Mouse (Mus musculus) hindlimb bud, embryonic 11.5 days (tissue): ENCODE data around the gene Tet3.

ENCODE experiments used
- DNase-seq: peaks from one replicate; pipeline ENCODE4 v3.0.0-alpha.2; 2012; ENCODE audit warnings: low read depth, low spot score; ENCODE audit errors: extremely low spot score

The Tet3 gene

DNA sequence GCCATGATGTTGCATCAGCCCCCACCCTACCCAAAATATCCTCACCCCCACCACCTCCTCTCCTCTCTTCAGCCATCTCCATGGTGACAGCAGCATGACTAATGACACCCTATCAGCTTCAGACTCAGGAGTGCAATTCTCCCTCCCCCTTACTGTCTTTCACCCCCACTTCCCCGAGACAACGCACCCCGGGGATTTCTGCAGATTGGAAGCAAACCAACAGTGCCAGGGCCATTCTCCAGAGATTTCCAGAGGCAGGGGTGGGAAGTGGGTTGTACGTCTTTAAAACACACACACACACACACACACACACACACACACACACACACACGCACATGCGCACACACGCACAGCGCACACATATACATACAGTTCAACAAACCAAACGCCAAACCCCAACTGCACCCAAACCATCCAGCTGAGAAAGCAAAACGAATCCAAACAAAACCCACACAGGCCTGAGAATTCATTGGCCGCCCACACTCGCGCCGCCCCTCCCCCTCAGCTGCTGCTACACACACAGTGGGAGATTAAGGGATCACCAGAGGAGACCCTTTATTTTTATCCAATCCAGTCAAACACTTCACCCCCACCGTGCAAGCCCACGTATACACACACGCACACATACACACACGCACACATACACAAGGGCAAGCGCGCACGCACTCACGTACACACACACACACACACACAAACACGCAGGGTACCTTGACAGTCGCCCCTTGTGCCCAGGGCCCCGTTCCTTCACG is 18.2 kb downstream of the Tet3 start:
- DNase-seq: no peak

DNA sequence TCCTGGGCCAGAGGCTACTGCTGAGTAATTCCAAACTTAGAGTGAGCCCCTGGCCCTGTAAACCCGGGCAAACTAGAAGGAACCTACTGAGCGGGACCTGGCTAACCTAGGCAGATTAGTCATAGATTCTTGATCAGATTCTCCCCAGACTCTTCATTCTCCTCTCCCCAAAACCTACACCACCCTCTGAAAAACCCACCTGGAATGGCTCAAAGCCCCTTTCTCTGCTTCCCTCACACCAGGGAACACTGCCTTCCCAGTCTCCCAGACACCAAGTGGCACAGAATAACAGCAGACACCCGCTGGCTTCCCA is 18.7 kb downstream of the Tet3 start:
- no peak for DNase-seq

DNA sequence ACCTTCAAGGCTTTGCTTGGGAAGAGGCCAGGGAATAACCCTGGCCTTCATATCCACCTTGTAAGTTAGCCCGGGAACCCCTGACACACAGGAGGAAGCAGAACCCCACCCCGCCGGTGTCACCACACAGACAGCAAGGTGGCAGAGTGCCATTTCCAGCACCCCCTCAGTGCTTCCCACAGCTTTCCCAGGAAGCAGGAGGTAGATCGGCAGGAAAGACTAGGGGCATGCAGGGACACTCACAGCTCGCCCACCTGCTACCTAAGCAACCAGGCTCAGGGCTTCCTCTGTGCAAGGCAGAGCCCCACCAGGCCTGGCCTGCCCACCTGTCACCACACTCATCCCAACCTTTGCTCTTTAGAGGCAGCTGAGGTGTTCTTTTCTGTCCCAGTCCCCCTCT is 19.1 kb downstream of the Tet3 start:
- no peak for DNase-seq

DNA sequence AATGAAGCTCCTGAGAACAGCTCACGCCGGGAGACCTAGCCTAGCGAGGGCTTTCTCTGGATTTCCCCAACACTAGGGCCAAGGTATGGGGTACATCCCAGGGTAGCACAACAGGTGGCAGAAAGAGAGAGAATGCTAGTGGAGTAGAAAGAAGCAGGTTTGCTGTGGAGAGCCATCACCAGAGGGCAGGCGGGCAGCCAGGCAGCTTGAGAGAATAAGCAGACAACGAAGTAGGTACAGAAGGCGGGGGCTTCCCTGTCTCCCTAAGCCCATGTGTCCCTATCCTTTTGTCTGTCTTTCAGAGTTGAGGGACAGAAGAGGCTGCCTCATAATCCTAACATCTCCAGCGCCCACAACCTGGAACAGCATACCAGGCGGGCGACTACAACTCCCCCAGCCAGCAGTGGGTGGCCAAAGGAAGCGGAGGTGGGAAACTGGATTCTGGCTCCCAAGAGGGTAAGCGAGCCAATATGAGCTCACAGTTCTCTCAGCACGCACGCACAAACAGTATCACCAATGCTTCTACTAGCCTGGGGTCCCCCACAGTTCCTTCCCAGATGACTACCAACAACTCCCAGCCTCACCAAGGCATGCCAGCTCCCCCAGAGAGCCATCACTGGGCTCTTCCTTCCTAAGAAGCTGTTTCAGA is 19.6 kb downstream of the Tet3 start:
- no peak for DNase-seq

DNA sequence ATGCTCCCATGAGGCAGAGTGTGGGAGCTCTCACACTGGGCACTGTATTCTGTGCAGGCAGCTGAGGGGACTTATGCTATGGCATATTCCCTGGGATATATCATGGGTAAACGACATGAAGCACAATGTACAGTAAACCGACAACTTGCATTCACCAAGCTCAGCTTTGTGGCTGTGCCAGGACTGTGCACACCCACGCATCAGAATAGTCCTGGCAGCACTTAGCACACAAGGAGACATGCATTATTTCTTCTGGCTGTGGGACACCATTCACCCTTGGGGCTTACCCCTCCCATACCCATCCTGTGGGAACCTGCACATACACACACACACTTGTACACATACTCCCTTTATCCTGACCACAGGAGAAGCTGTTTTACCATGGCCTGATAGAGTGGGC is 20.3 kb downstream of the Tet3 start:
- no peak for DNase-seq

DNA sequence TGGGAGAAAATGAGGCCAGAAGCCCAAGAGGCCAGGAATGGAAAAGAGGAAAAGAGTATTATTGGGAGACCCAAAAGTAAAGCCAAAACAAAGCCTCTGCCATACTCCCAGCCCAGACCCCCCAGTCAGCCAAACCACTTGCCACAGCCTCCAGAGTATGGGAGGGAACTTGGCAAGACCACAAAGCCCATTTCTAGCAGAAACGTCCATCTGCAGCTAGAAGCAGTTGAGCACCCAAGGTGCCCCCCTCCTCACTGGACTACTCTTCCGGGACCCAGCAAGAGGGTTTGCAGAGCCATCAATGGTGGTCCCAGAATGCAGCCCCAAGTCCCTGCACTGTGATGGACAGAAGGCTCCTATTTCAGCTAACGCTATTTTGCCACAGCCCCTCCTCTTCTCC is 21.1 kb downstream of the Tet3 start:
- DNase-seq: no peak

DNA sequence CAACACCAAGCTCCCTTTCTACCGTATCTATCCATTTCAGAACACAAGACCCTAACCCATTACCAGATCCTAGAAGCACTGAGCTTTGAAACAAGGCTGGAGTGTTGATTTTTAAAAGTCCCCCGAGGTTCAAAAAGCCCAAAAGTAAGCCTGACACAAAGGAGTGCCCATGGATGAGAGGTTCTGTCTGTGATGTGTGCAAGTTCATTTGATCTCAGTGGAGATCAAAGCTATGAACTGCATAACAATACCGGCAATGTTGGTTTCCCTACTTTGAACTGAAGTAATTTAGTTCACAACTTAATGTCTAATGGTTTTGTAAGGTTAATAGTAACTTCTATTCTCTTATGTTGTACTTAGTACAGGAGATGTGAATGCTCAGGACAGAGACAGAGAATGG is 21.7 kb downstream of the Tet3 start:
- no peak for DNase-seq

DNA sequence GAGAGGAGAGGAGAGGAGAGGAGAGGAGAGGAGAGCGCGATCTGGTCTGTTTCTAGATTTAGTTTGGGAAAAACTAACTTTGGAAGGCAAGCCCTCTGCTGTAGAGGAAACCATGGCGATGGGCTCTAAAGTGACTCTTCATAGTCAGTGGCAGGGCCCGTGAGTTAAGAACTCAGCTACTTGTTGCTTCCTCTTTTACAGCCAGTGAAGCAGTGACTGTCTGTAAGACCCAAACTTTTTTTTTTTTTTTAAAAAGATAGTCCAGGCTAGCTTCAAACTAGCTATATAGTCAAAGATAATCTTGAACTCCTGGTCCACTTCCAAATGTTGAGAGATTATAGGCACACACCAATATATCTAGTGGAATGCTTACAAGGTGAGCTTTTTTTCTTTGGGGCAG is 22.3 kb downstream of the Tet3 start:
- no peak for DNase-seq

DNA sequence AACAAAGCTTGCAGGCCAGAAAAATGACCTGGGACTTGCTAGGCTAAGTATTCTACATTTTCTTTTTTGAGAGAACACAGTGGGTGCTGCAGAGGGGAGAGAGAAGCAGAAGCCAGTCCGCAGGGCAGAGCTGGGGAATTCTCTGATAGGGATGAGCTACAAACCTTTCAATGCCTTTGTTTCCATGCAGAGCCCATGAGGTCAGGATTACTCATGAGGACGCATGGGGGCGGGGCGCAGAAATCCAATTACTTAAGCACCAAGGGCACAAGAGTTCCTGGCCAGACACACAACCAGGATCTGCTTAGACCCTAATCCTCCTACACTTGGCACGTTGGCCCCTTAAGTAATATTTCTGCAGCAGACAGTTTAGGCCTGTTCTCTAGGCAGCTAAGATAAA is 23.7 kb downstream of the Tet3 start:
- no peak for DNase-seq

DNA sequence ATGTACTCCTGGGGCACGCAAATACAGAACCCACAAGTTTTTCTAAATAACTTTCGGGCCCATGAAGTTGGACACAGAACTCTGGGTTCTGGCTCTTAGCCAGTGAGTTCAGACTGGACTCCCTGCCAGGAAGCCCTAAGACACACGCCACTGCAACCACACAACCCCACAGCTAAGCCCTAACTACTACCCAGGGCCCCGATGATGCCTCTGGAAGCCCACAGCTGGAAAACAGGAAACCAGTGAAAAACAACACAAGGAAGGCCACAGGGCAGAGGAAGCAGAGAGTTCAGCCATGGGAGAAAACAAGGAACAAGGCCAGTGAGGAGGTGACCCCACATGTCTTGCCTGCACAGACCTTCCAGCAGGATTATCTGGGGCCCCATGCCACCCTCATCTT is 25.3 kb downstream of the Tet3 start:
- no peak for DNase-seq

DNA sequence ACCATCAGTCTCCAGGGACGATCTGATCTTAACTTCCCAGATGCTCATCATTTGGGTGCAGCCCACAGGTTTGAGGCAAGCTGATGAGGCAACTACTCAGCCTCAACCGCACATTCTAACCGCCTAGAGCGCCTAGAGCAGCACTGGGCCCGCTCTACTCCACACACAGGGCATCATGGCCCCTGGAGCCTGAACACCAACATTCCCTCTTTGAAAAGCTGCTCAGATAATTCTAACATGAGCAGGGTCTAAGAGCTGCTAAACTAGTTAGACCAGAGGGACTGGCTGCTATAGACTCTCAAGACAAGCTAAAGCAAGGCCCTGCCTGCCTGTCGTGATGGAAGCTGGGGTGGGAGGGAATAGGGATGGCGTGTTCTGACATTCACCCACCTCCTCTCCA is 25.9 kb downstream of the Tet3 start:
- no peak for DNase-seq

DNA sequence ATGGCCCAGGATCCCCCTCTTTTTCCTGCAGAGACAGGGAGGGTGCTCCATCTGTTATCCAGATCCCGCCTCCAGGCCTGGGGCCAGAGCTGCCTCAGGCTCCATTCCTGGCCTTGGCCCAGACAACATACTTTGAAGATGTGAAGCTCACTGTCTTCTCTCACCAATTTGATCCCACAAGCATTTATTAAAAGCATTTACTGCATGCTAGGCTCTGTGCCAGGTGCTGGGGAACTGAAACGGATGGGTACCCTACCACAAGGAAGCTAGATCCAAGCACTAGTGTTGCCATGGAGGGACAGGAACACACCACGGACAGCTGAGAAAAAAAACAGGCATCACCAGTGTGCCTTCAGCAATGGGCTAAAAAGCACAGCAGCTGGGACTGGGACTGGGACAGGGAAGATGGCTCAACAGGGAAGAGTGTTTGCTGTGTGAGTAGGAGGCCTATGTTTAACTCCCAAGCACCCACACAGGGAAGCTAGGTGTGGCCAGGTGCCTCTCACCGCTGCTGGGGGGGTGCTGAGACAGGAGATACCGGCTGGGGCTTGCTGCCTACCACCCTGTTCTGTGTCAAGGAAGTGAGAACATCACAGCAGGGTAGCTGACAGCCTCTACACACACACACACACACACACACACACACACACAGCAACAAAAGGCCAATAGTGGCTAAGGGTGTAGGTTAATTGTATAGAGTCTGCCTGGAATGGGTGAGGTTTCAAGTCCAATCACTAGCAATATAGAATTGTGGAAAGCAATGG is 30.7 kb downstream of the Tet3 start:
- DNase-seq: no peak

DNA sequence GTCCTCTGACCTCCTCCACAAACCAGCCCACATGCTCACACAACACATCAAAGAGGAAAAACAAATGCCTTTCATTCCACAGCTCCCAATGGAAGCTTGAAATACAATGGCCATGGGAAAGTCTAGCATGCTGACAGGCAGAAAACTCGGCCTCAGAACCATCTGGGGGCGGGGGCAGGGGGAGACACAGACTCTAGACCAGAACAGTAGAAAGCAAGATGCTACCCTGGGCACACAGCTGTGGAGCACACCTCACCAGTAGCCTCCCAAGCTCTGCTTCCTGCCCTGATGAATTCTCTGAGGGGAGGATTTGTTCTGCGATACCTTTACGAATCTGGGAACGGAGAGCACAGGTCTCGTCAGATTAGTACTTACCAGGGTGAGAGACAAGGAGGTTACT is 31.4 kb downstream of the Tet3 start:
- DNase-seq: no peak

DNA sequence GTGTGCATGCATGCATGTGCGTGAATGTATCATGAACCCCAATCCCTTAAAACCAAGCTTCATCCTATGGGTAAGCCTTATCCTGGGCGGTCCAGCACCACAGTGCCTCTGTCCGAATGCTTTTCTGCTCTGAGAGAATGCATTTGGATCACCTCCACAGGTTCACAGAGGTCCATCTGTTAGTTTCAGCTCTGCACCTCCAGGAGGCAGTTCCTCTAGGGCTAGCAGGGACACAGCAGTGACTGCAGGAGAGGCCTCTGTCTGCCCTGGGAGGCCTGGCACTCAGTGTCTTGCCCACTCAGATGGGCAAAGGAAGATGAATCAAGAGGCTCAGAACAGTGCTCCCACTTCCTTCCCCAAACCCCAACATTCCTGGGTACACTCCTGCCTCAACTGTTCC is 32.3 kb downstream of the Tet3 start:
- DNase-seq: no peak

DNA sequence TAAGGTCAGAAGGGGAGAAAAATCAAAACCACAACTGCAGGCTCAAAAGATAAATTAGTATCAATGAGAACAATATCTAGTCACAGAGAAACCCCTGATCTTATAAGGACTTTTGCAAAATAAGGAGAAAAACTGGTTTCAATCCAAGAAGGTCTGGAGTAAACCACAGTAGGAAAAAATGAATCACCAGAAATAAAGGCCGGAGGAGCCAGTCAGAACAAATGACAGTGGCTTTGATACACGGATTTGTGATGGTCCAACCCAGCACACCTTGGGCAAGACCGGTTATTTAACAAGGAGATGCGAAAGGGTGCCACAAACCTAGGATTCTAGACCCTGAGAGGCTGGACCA is 34.9 kb downstream of the Tet3 start:
- DNase-seq: no peak

DNA sequence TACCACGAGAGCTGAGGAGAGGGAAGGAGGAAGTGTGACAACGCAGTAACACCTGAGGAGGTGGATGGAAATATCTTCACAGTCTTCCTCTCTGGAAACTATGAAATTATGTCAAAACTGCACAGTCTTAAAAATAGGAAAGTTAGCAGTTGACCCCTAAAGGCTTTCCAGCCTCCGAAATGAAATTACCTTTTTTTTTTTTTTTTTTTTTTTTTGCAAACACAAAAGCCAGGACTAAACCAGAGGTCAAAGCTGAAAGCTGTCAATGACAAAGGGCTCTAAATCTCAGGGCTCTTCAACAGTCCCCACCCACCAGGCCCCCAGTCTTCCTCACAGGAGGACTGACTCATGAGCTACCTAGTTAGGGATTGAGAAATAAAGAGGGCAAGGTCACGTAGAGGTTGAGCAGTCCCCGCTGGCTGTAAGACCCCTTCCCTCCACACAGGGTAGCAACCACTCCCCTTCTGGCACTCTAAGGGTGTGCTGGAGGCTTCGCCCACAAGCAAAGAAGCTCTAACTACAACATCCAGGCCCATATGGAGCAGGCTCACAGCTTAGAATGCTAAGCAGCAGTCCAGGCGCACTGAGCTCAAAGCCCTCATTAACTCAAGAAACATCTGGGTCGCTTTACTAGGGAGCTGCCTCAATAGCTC is 35.4 kb downstream of the Tet3 start:
- peak; percentile 42 for DNase-seq

DNA sequence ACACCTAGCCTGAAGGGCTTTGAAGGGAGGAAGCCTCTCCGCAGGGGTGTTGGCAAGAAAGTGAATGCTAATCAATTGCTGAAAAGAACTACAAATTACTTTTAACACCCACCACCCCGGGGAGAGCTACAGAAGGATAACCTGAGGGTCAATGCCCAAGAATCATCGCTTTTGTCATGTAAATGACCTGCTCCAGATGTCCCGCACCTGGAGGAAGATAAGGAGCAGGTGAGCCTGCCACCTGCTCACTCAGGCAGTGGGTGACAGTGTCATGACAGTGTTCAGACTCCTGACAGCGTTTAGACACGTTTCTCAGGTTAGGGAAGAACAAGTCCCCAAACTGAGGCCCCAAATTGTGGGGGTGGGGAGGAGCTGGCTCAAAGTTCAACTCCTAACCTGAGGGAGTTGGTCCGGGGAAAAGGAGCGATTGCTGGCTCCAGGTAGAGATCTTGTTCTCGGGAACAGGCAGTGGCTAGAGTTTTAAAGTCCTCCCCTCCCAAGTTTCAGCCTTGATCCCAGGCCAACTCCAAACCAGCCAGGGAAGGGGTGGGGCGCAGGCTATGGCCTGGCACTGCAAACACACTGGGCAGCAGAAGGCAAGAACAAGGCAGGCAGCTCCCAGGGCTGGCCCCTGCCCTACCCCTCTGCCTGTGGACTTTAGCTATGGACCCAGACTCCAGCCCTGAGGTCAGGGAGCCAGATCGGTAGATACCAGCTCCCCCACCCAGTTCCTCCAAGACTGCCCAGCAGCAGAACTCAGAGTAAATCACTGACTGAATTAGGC is 36.8 kb downstream of the Tet3 start:
- no peak for DNase-seq

DNA sequence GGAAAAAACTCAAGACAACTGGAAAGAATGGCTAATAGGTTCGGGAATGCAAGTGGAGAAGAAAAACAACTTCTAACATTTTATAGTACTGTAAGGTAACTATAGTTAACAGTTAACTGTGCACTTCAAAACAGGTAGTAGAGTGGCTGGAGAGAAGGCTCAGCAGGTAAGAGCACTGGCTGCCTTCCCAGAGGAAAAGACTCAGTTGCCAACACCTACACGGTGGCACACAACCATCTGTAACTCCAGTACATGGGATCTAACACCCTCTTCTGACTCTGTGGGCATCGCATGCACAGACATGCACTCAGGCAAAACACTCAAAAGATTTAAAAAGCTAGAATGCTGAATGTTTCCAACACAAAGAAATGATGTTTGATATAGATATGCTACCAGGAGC is 39.4 kb downstream of the Tet3 start:
- no peak for DNase-seq

DNA sequence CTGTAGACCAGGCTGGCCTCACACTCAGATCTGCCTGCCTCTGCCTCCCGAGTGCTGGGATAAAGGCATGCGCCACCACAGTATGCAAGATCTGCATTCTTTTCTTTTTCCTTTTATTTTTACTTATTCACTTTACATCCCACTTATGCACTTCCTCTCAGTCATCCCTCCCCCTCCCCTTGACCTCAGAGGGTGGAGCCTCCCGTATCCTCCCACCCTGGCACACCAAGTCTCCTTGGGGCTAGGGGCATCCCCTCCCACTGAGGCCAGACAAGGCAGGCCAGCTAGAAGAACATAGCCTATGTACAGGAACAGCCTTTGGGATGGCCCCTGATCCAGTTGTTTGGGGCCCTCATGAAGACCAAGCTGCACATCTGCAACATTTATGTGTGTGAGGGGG is 41.4 kb downstream of the Tet3 start:
- DNase-seq: no peak

DNA sequence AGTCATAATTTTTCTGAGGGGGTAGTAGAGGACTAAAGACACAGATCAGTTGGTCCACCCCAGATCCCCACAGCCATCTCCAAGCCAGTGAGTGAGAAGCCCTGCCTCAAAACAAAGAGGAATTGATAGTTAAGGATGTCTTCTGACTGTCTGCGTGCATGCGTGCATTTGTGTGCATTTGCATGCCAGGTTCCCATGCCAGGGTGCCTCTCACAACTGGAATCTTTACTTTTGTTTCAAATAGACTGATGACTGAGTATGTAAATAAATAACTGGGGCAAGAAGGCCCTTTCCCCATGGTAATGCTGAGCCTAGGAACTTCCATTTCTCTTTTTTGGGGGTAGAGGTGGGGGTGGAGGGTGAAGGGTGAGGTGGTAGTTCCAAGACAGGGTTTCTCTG is 41.8 kb downstream of the Tet3 start:
- DNase-seq: no peak
